Mouse (Mus musculus) macrophage (primary cell): ENCODE measurements around the gene Pcsk7. TPM values are rescaled to one million over a fixed set of nuclear protein-coding genes. Genes with fewer than 3 reads are reported as not detected.

Experiments used
- H3K27ac ChIP-seq: fragments of 350-480 bp; formaldehyde crosslinking; 2 replicates; pipeline ENCODE4 v1.9.0; 2021
- H3K36me3 ChIP-seq: fragments of 350-480 bp; formaldehyde crosslinking; 2 replicates; pipeline ENCODE4 v1.9.0; 2021; ENCODE audit errors: inconsistent target
- H3K4me3 ChIP-seq: fragments of 350-480 bp; formaldehyde crosslinking; 2 replicates; pipeline ENCODE4 v1.9.0; 2021; ENCODE audit errors: inconsistent target
- H3K79me2 ChIP-seq: fragments of 350-480 bp; formaldehyde crosslinking; 2 replicates; pipeline ENCODE4 v1.9.0; 2021; ENCODE audit errors: inconsistent target
- WGBS: methylation state at CpG from one replicate; pipeline ENCODE4 v1.1.7; 2026; ENCODE audit warnings: inconsistent platforms; ENCODE audit not compliant: missing documents; 5-methylcytosine and 5-hydroxymethylcytosine counted together
- polyA plus RNA-seq: library from polyadenylated mRNA; stranded (reverse); fragments of 250-400 nt; gene quantifications from 3 replicates; pipeline ENCODE4 v1.2.4, GENCODE M21; 2018; ENCODE audit warnings: inconsistent platforms
- total RNA-seq, 78 experiments: library from RNA; depleted of rRNA; stranded (reverse); fragments of 250-400 nt; gene quantifications; 1 replicate in 9 of 78; 2 replicates in 24 of 78; 3 replicates in 43 of 78; 4 replicates in 2 of 78; pipeline ENCODE4 v1.2.4; 2018; ENCODE audit warnings: inconsistent platforms in 56 of 78

Pcsk7 gene
- 100 to 1,000 TPM in 22 of 26 experiments, 10 to 100 TPM in 4; 68.2 to 200 (median 119) TPM for total RNA-seq (2018; cell fraction: chromatin; rRNA removed)
- 10 to 100 TPM; 13.6 to 28.3 (median 18.6) TPM for total RNA-seq (2018; cell fraction: cytosol; rRNA removed)
- 100 to 1,000 TPM in 2 of 26 experiments, 10 to 100 TPM in 24; 47.1 to 195 (median 76.8) TPM for total RNA-seq (2018; cell fraction: nucleus; rRNA removed)
- 11.9 to 20.7 TPM (median 16.3 TPM) in 3 replicates for polyA plus RNA-seq

- peaks cover 62% of the 10 kb centered on the region for H3K79me2 ChIP-seq
- peak within 1 kb of the TSS; percentile 92 for H3K4me3 ChIP-seq
- H3K36me3 ChIP-seq, result peaks cover 26% of the 10 kb centered on the region; the same call in 1 of the 2 replicates
- H3K27ac ChIP-seq, result peak within 1 kb of the TSS; percentile 91
- WGBS, result 0% methylated on average over 76 of the region's 80 CpGs
These were observed at the start of gene Pcsk7, which contains the start of gene Rnf214 for GRCm38 (mm10) chr9:45906355-45907077. Pcsk7 (plus strand) TSS chr9:45906497. Rnf214 (minus strand) TSS chr9:45906911.

- WGBS, result 95% methylated on average over 10 of the region's 10 CpGs
- peaks cover 52% of the 10 kb centered on the region for H3K36me3 ChIP-seq
These were observed 46.9 kb upstream of the Pcsk7 start for GRCm38 (mm10) chr9:45859364-45859763.

GRCm38 (mm10) chr9:45861813-45862212, 44.5 kb upstream of the Pcsk7 start:
- WGBS, result 89% methylated on average over 5 of the region's 7 CpGs
- no peak overlapping the region for H3K4me3 ChIP-seq
- H3K36me3 ChIP-seq, result peaks cover 74% of the 10 kb centered on the region
- no peaks in the 10 kb centered on the region for H3K79me2 ChIP-seq
- H3K27ac ChIP-seq, result no peak overlapping the region

More at GRCm38 (mm10) chr9:45859364-45859763, 46.9 kb upstream of the Pcsk7 start:
- Histone ChIP-seq H3K79me2 (no peaks in the 10 kb centered on the region), H3K4me3 (no peak overlapping the region), H3K27ac (no peak overlapping the region)

GRCm38 (mm10) chr9:45869181-45869580, 37.1 kb upstream of the Pcsk7 start:
- Histone ChIP-seq H3K27ac (no peak overlapping the region), H3K4me3 (no peak overlapping the region), H3K79me2 (no peaks in the 10 kb centered on the region), H3K36me3 (peaks cover 80% of the 10 kb centered on the region)
- WGBS, result 97% methylated on average over 3 of the region's 3 CpGs

- Histone ChIP-seq H3K36me3 (peaks cover 77% of the 10 kb centered on the region), H3K27ac (no peak overlapping the region), H3K79me2 (no peaks in the 10 kb centered on the region), H3K4me3 (no peak overlapping the region)
- 97% methylated on average over 3 of the region's 3 CpGs for whole genome bisulfite sequencing
These were observed 36.0 kb upstream of the Pcsk7 start for GRCm38 (mm10) chr9:45870265-45870664.

GRCm38 (mm10) chr9:45877928-45878327, 28.4 kb upstream of the Pcsk7 start:
- Histone ChIP-seq H3K36me3 (peaks cover 49% of the 10 kb centered on the region; the same call in 1 of the 2 replicates), H3K4me3 (no peak overlapping the region), H3K79me2 (no peaks in the 10 kb centered on the region), H3K27ac (no peak overlapping the region)
- WGBS, result 85% methylated on average over 2 of the region's 2 CpGs

GRCm38 (mm10) chr9:45893681-45894080, 12.6 kb upstream of the Pcsk7 start:
- peak overlapping the region; percentile 57 for H3K27ac ChIP-seq
- peaks cover 38% of the 10 kb centered on the region; the same call in 1 of the 2 replicates for H3K36me3 ChIP-seq
- H3K79me2 ChIP-seq, result peaks cover 7% of the 10 kb centered on the region; the same call in 1 of the 2 replicates
- no peak overlapping the region for H3K4me3 ChIP-seq

- peak overlapping the region; percentile 69 for H3K4me3 ChIP-seq
- peaks cover 62% of the 10 kb centered on the region for H3K79me2 ChIP-seq
- H3K36me3 ChIP-seq, result peaks cover 15% of the 10 kb centered on the region; the same call in 1 of the 2 replicates
- no peak overlapping the region for H3K27ac ChIP-seq
- 90% methylated on average over 4 of the region's 4 CpGs for WGBS
These were observed 1.1 kb upstream of the Pcsk7 start for GRCm38 (mm10) chr9:45905196-45905595.

GRCm38 (mm10) chr9:45905811-45906237, 473 bp upstream of the Pcsk7 start:
- Histone ChIP-seq H3K27ac (no peak overlapping the region), H3K36me3 (peaks cover 22% of the 10 kb centered on the region; the same call in 1 of the 2 replicates), H3K4me3 (peak overlapping the region; percentile 69), H3K79me2 (peaks cover 62% of the 10 kb centered on the region)
- WGBS, result 0% methylated on average over 13 of the region's 27 CpGs

GRCm38 (mm10) chr9:45907078-45907428, 756 bp downstream of the Pcsk7 start:
- WGBS, result 2% methylated on average over 19 of the region's 19 CpGs
- peaks cover 28% of the 10 kb centered on the region; the same call in 1 of the 2 replicates for H3K36me3 ChIP-seq
- peak overlapping the region; percentile 91 for H3K27ac ChIP-seq

GRCm38 (mm10) chr9:45910995-45911394, 4.7 kb downstream of the Pcsk7 start:
- H3K36me3 ChIP-seq, result peaks cover 68% of the 10 kb centered on the region
- peaks cover 31% of the 10 kb centered on the region for H3K79me2 ChIP-seq
- WGBS, result 59% methylated on average over 3 of the region's 3 CpGs
- no peak overlapping the region for H3K4me3 ChIP-seq
- H3K27ac ChIP-seq, result no peak overlapping the region

More at GRCm38 (mm10) chr9:45907078-45907428, 756 bp downstream of the Pcsk7 start:
- Histone ChIP-seq H3K79me2 (peaks cover 62% of the 10 kb centered on the region), H3K4me3 (peak overlapping the region; percentile 92)

GRCm38 (mm10) chr9:45911673-45912072, 5.4 kb downstream of the Pcsk7 start:
- H3K27ac ChIP-seq, result no peak overlapping the region
- H3K4me3 ChIP-seq, result no peak overlapping the region
- 67% methylated on average over 1 of the region's 1 CpGs for WGBS
- peaks cover 72% of the 10 kb centered on the region for H3K36me3 ChIP-seq
- peaks cover 31% of the 10 kb centered on the region for H3K79me2 ChIP-seq

GRCm38 (mm10) chr9:45915659-45916058, 9.4 kb downstream of the Pcsk7 start:
- H3K79me2 ChIP-seq, result no peaks in the 10 kb centered on the region
- peaks cover 95% of the 10 kb centered on the region for H3K36me3 ChIP-seq
- no peak overlapping the region for H3K4me3 ChIP-seq
- 100% methylated on average over 2 of the region's 2 CpGs for WGBS
- H3K27ac ChIP-seq, result no peak overlapping the region

- 79% methylated on average over 5 of the region's 5 CpGs for WGBS
- Histone ChIP-seq H3K36me3 (peaks cover 90% of the 10 kb centered on the region), H3K79me2 (no peaks in the 10 kb centered on the region), H3K4me3 (no peak overlapping the region), H3K27ac (no peak overlapping the region)
These were observed 11.0 kb downstream of the Pcsk7 start for GRCm38 (mm10) chr9:45917041-45917934.
